Mouse (Mus musculus) forebrain, embryonic 11.5 days (tissue): Measurements from ENCODE around the gene 2810004N23Rik. TPM values are rescaled to one million over a fixed set of nuclear protein-coding genes. Genes with fewer than 3 reads are reported as not detected.

Experiments used
- ATAC-seq: fragments of 200-750 bp; cut with Nextera tagmentation; replicated peaks from 2 replicates; pipeline ENCODE4 v1.8.0; 2017; ENCODE audit warnings: moderate TSS enrichment; ENCODE audit not compliant: low FRiP score
- DNase-seq: peaks from one replicate; pipeline ENCODE4 v3.0.0-alpha.2; 2017; ENCODE audit warnings: low spot score
- H3K27ac ChIP-seq: fragments of 300-500 bp; sonication (generic); 2 replicates; pipeline ENCODE4 v1.5.1; 2014; ENCODE audit warnings: low read depth, low read length
- H3K27me3 ChIP-seq: fragments of 300-500 bp; sonication (generic); 2 replicates; pipeline ENCODE4 v1.6.1; 2014; ENCODE audit warnings: mild to moderate bottlenecking, low read length, mixed read lengths; ENCODE audit not compliant: control insufficient read depth, insufficient read depth
- H3K36me3 ChIP-seq: fragments of 300-500 bp; sonication (generic); 2 replicates; pipeline ENCODE4 v1.6.1; 2014; ENCODE audit warnings: mild to moderate bottlenecking, low read length, moderate library complexity, mixed read lengths; ENCODE audit not compliant: control insufficient read depth, insufficient read depth
- H3K4me1 ChIP-seq: fragments of 300-500 bp; sonication (generic); replicated peaks from 2 replicates; pipeline ENCODE4 v1.6.1; 2014; ENCODE audit warnings: low read length, mixed read lengths; ENCODE audit not compliant: control insufficient read depth, insufficient read depth
- H3K4me2 ChIP-seq: fragments of 300-500 bp; sonication (generic); 2 replicates; pipeline ENCODE4 v1.6.1; 2014; ENCODE audit warnings: low read depth, mild to moderate bottlenecking, low read length, moderate library complexity, mixed read lengths; ENCODE audit not compliant: severe bottlenecking
- H3K4me3 ChIP-seq: fragments of 300-500 bp; sonication (generic); 2 replicates; pipeline ENCODE4 v1.5.1; 2014; ENCODE audit warnings: low read depth, low read length
- H3K9ac ChIP-seq: fragments of 300-500 bp; sonication (generic); 2 replicates; pipeline ENCODE4 v1.6.1; 2014; ENCODE audit warnings: low read length
- H3K9me3 ChIP-seq: fragments of 300-500 bp; sonication (generic); 2 replicates; pipeline ENCODE4 v1.6.1; 2016; ENCODE audit warnings: low read length, mixed read lengths; ENCODE audit not compliant: control insufficient read depth
- WGBS: fragments of 180-500 bp; shearing (Covaris S2); extraction: QIAGEN DNeasy Blood & Tissue Kit; methylation state at CpG from one replicate; pipeline ENCODE4 v1.1.7; 2014; 5-methylcytosine and 5-hydroxymethylcytosine counted together
- polyA plus RNA-seq: library from polyadenylated mRNA; unstranded; fragments of >200 nt; fragmentation: Nextera tagmentation; extraction: Ambion mirVana; gene quantifications from 2 replicates; pipeline ENCODE4 v1.2.1, GENCODE M21; 2014

2810004N23Rik gene
- polyA plus RNA-seq, 1 experiment from 2014 or later = 59.1 TPM

GRCm38 (mm10) chr8:124793661-124794485 is 69.0 kb downstream of the 2810004N23Rik start:
- peaks cover 36% of the 10 kb centered on the region for H3K27me3 ChIP-seq
- no peaks in the 10 kb centered on the region for H3K9me3 ChIP-seq
- DNase-seq (peak; percentile 69), ATAC-seq (peak; percentile 26)
- peak overlapping the region; percentile 55 for H3K9ac ChIP-seq
- H3K27ac ChIP-seq = peak overlapping the region; percentile 37; the same call in 1 of the 2 replicates
- H3K4me1 ChIP-seq = peaks cover 11% of the 10 kb centered on the region
- H3K4me3 ChIP-seq = peak overlapping the region; percentile 44
- H3K4me2 ChIP-seq = peak overlapping the region; percentile 72
- WGBS = under 1% methylated on average over 74 of the region's 81 CpGs
- H3K36me3 ChIP-seq = no peaks in the 10 kb centered on the region

- Histone ChIP-seq H3K4me1 (peaks cover 11% of the 10 kb centered on the region), H3K4me3 (peak overlapping the region; percentile 44), H3K27ac (peak overlapping the region; percentile 37), H3K4me2 (peak overlapping the region; percentile 72), H3K9ac (peak overlapping the region; percentile 55), H3K27me3 (peaks cover 36% of the 10 kb centered on the region), H3K36me3 (no peaks in the 10 kb centered on the region), H3K9me3 (no peaks in the 10 kb centered on the region)
- peak; percentile 96 for DNase-seq
- under 1% methylated on average over 27 of the region's 51 CpGs for WGBS
- ATAC-seq = peak; percentile 83
These were observed 69.7 kb downstream of the 2810004N23Rik start for GRCm38 (mm10) chr8:124793172-124793651.

DNA sequence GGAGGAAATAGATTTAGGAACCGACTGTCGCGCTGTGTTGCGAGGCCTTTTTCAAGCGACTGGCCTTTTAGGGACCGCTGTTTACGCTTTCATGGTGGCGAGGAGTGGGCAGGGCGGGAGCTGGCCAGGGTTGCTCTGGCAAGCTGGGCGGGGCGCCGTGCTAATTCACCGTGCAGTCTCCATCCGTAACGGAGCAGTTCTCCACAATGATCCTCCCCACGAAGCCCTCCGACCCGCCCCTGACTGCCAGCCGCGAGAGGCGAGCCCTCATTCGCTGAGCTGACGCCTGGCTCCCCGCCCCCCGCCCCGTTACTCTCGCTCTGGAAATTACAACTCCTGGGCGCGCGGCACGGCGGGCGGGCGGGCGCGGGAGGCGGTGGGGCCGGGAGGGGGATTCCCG is 70.2 kb downstream of the 2810004N23Rik start, which contains the start of gene Trim67:
Trim67 (plus strand) TSS at position 385 of the 400 bp plus-strand sequence.
- Histone ChIP-seq H3K27ac (peak within 1 kb of the TSS; percentile 54), H3K4me3 (peak within 1 kb of the TSS; percentile 44), H3K9me3 (no peaks in the 10 kb centered on the region), H3K4me2 (peak within 1 kb of the TSS; percentile 72), H3K36me3 (no peaks in the 10 kb centered on the region), H3K4me1 (peaks cover 11% of the 10 kb centered on the region), H3K9ac (peak within 1 kb of the TSS; percentile 55), H3K27me3 (peaks cover 36% of the 10 kb centered on the region)
- ATAC-seq (peak; percentile 86), DNase-seq (peak; percentile 91)
- WGBS = under 1% methylated on average over 26 of the region's 39 CpGs

DNA sequence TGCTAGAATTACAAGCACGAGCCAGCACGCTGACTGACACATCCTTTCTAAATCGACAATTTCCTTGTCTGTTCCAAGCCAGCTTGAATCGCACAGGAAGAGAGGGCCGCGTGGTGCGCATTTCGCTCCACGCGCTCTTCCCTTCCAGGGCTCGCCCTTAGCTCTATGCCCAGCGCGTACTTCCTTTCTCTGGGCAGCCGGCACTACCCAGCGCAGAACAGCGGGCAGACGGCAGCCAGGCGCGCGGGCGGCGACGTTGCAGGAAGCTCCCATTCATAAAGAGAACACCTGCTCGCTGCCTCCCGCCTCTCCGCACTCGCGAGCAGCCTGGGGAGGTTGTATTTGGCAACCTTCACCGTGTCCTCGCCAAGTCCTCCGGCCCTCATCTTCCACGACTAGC is 70.7 kb downstream of the 2810004N23Rik start:
- Histone ChIP-seq H3K4me1 (peaks cover 11% of the 10 kb centered on the region), H3K27me3 (peaks cover 36% of the 10 kb centered on the region), H3K4me3 (peak overlapping the region; percentile 44), H3K4me2 (peak overlapping the region; percentile 72), H3K27ac (peak overlapping the region; percentile 54; the same call in 1 of the 2 replicates), H3K9ac (peak overlapping the region; percentile 55), H3K9me3 (no peaks in the 10 kb centered on the region), H3K36me3 (no peaks in the 10 kb centered on the region)
- ATAC-seq (0 out of 2 replicates have a peak, but pooled peaks have one; percentile 10), DNase-seq (peak; percentile 71)
- under 1% methylated on average over 32 of the region's 32 CpGs for WGBS

GRCm38 (mm10) chr8:124791751-124792150 is 71.2 kb downstream of the 2810004N23Rik start:
- H3K9ac ChIP-seq = no peak overlapping the region
- no peak for ATAC-seq
- peaks cover 36% of the 10 kb centered on the region for H3K27me3 ChIP-seq
- 49% methylated on average over 4 of the region's 4 CpGs for WGBS
- H3K36me3 ChIP-seq = no peaks in the 10 kb centered on the region
- no peak for DNase-seq
- peak overlapping the region; percentile 44 for H3K4me3 ChIP-seq
- H3K4me1 ChIP-seq = peaks cover 11% of the 10 kb centered on the region
- no peak overlapping the region; the same call in 1 of the 2 replicates for H3K27ac ChIP-seq
- no peaks in the 10 kb centered on the region for H3K9me3 ChIP-seq
- peak overlapping the region; percentile 72 for H3K4me2 ChIP-seq

GRCm38 (mm10) chr8:124790676-124791075 is 72.2 kb downstream of the 2810004N23Rik start:
- DNase-seq = no peak
- peaks cover 34% of the 10 kb centered on the region for H3K27me3 ChIP-seq
- no peaks in the 10 kb centered on the region for H3K36me3 ChIP-seq
- no peak overlapping the region for H3K4me2 ChIP-seq
- no peak overlapping the region for H3K9ac ChIP-seq
- 82% methylated on average over 4 of the region's 4 CpGs for WGBS
- peaks cover 11% of the 10 kb centered on the region for H3K4me1 ChIP-seq
- no peak overlapping the region for H3K4me3 ChIP-seq
- no peak overlapping the region for H3K27ac ChIP-seq
- no peaks in the 10 kb centered on the region for H3K9me3 ChIP-seq
- ATAC-seq = no peak

Other genes with a start within 250 kb of the 2810004N23Rik start
- gene 2310022B05Rik, start 199.8 kb downstream of the 2810004N23Rik start, polyA plus RNA-seq = 23.5 and 26.6 TPM in 2 replicates
- 60.3 and 63.2 TPM in 2 replicates for gene Ttc13, start 141.1 kb downstream of the 2810004N23Rik start, polyA plus RNA-seq
- 34.1 and 38.2 TPM in 2 replicates for gene Arv1, start 141.0 kb downstream of the 2810004N23Rik start, polyA plus RNA-seq
- 1.2 and 1.4 TPM in 2 replicates for gene Fam89a, start 111.3 kb downstream of the 2810004N23Rik start, polyA plus RNA-seq
- 2.2 and 2.7 TPM in 2 replicates for gene Trim67, start 70.0 kb downstream of the 2810004N23Rik start, polyA plus RNA-seq
- gene Gnpat, start 87 bp downstream of the 2810004N23Rik start, polyA plus RNA-seq = 153 TPM in 2 replicates
- 10.3 and 11.6 TPM in 2 replicates for gene Exoc8, start 34.6 kb upstream of the 2810004N23Rik start, polyA plus RNA-seq
- 11.1 and 12.3 TPM in 2 replicates for gene Sprtn, start 34.8 kb upstream of the 2810004N23Rik start, polyA plus RNA-seq
- gene Egln1, start 86.2 kb upstream of the 2810004N23Rik start, polyA plus RNA-seq = 20.7 and 22.2 TPM in 2 replicates
- 126 and 130 TPM in 2 replicates for gene Tsnax, start 149.9 kb upstream of the 2810004N23Rik start, polyA plus RNA-seq
- 1.0 and 1.3 TPM in 2 replicates for gene Disc1, start 191.1 kb upstream of the 2810004N23Rik start, polyA plus RNA-seq